Mouse (Mus musculus) embryonic fibroblast, embryonic 13.5 days (primary cell): Measurements from ENCODE around the gene Enthd1. TPM values are rescaled to one million over a fixed set of nuclear protein-coding genes. Genes with fewer than 3 reads are reported as not detected.

Source experiments
- H3K27ac ChIP-seq: 2 replicates; pipeline ENCODE4 v1.5.1; 2012; ENCODE audit warnings: low read length, control low read depth, inconsistent platforms; ENCODE audit not compliant: insufficient read depth
- H3K4me1 ChIP-seq: 2 replicates; pipeline ENCODE4 v1.6.1; 2011; ENCODE audit warnings: low read length; ENCODE audit not compliant: control insufficient read depth, insufficient read depth
- H3K4me3 ChIP-seq: 2 replicates; pipeline ENCODE4 v1.5.1; 2011; ENCODE audit warnings: mild to moderate bottlenecking, control low read depth, low read length; ENCODE audit not compliant: insufficient read depth
- CTCF ChIP-seq: IDR thresholded peaks from 2 replicates; pipeline ENCODE4 v1.5.1; 2011; ENCODE audit warnings: mild to moderate bottlenecking, control low read depth, low read length, moderate library complexity, borderline replicate concordance; ENCODE audit not compliant: insufficient read depth
- POLR2A ChIP-seq: IDR thresholded peaks from 2 replicates; pipeline ENCODE4 v1.6.1; 2011; ENCODE audit warnings: low read depth, mild to moderate bottlenecking, control low read depth, low read length, moderate library complexity
- polyA plus RNA-seq: library from polyadenylated mRNA; stranded (reverse); fragments of >200 nt; gene quantifications from 2 replicates; pipeline ENCODE4 v1.2.4, GENCODE M21; 2011; ENCODE audit warnings: low read depth; ENCODE audit not compliant: missing spikeins, insufficient read length

Enthd1 gene
- polyA plus RNA-seq, 1 experiment = not detected

- TF ChIP-seq CTCF = no peak
- no peak for TF ChIP-seq POLR2A
- no peak overlapping the region for H3K27ac ChIP-seq
- H3K4me3 ChIP-seq = no peak overlapping the region
- 0 out of 2 replicates have a peak, but pooled peaks cover 6% of the 10 kb centered on the region for H3K4me1 ChIP-seq
These were observed 26.1 kb downstream of the Enthd1 start for GRCm38 (mm10) chr15:80538671-80539340.

GRCm38 (mm10) chr15:80538075-80538474 is 26.9 kb downstream of the Enthd1 start:
- Histone ChIP-seq H3K4me3 (no peak overlapping the region), H3K4me1 (0 out of 2 replicates have a peak, but pooled peaks cover 6% of the 10 kb centered on the region)
- TF ChIP-seq POLR2A = no peak

GRCm38 (mm10) chr15:80536051-80536450 is 28.9 kb downstream of the Enthd1 start:
- TF ChIP-seq CTCF (no peak), POLR2A (no peak)
- Histone ChIP-seq H3K4me3 (no peak overlapping the region), H3K27ac (no peak overlapping the region), H3K4me1 (peaks cover 6% of the 10 kb centered on the region; the same call in 1 of the 2 replicates)

More at GRCm38 (mm10) chr15:80538075-80538474, 26.9 kb downstream of the Enthd1 start:
- H3K27ac ChIP-seq = no peak overlapping the region

GRCm38 (mm10) chr15:80533274-80533673 is 31.7 kb downstream of the Enthd1 start:
- Histone ChIP-seq H3K27ac (0 out of 2 replicates have a peak overlapping the region, but pooled peaks have one; percentile 7), H3K4me1 (peaks cover 6% of the 10 kb centered on the region; the same call in 1 of the 2 replicates), H3K4me3 (no peak overlapping the region)
- TF ChIP-seq CTCF (no peak), POLR2A (no peak)

GRCm38 (mm10) chr15:80532281-80533072 is 32.5 kb downstream of the Enthd1 start:
- Histone ChIP-seq H3K4me1 (peaks cover 2% of the 10 kb centered on the region; the same call in 1 of the 2 replicates), H3K27ac (0 out of 2 replicates have a peak overlapping the region, but pooled peaks have one; percentile 7), H3K4me3 (no peak overlapping the region)
- TF ChIP-seq CTCF (no peak), POLR2A (no peak)

- TF ChIP-seq POLR2A (no peak), CTCF (no peak)
- Histone ChIP-seq H3K4me3 (no peak overlapping the region), H3K27ac (no peak overlapping the region), H3K4me1 (no peaks in the 10 kb centered on the region; the same call in 1 of the 2 replicates)
These were observed 33.9 kb downstream of the Enthd1 start for GRCm38 (mm10) chr15:80531026-80531425.

- Histone ChIP-seq H3K4me1 (no peaks in the 10 kb centered on the region; the same call in 1 of the 2 replicates), H3K4me3 (no peak overlapping the region), H3K27ac (no peak overlapping the region)
- TF ChIP-seq CTCF (no peak), POLR2A (no peak)
These were observed 34.7 kb downstream of the Enthd1 start for GRCm38 (mm10) chr15:80529955-80530869.

GRCm38 (mm10) chr15:80521661-80522388 is 43.1 kb downstream of the Enthd1 start:
- Histone ChIP-seq H3K27ac (no peak overlapping the region), H3K4me1 (no peaks in the 10 kb centered on the region; the same call in 1 of the 2 replicates), H3K4me3 (no peak overlapping the region)
- TF ChIP-seq POLR2A = no peak

GRCm38 (mm10) chr15:80519931-80520330 is 45.0 kb downstream of the Enthd1 start:
- no peak for TF ChIP-seq CTCF
- TF ChIP-seq POLR2A = no peak
- no peak overlapping the region for H3K4me3 ChIP-seq
- no peak overlapping the region for H3K27ac ChIP-seq
- no peaks in the 10 kb centered on the region; the same call in 1 of the 2 replicates for H3K4me1 ChIP-seq
